Mouse (Mus musculus) kidney, embryonic 16.5 days (tissue): ENCODE results near the gene Fkbp5. TPM values are rescaled to one million over a fixed set of nuclear protein-coding genes. Genes with fewer than 3 reads are reported as not detected.
"Not testable (repeated sequence)": the region's sequence is repeated elsewhere in the genome, so short reads cannot be mapped to it uniquely, and the experiment has no call there.

Experiments
- ATAC-seq: fragments of 200-750 bp; cut with Nextera tagmentation; 2 replicates; pipeline ENCODE4 v1.8.0; 2017; ENCODE audit warnings: moderate TSS enrichment; ENCODE audit not compliant: low FRiP score, low TSS enrichment
- H3K27ac ChIP-seq: fragments of 300-500 bp; sonication (generic); 2 replicates; pipeline ENCODE4 v1.5.1; 2014; ENCODE audit warnings: low read length
- H3K27me3 ChIP-seq: fragments of 300-500 bp; sonication (generic); 2 replicates; pipeline ENCODE4 v1.6.1; 2014; ENCODE audit warnings: low read length, control low read depth, mixed read lengths; ENCODE audit not compliant: insufficient read depth
- H3K36me3 ChIP-seq: fragments of 300-500 bp; sonication (generic); 2 replicates; pipeline ENCODE4 v1.6.1; 2014; ENCODE audit warnings: low read length, control low read depth, mixed read lengths; ENCODE audit not compliant: insufficient read depth
- H3K4me1 ChIP-seq: fragments of 300-500 bp; sonication (generic); 2 replicates; pipeline ENCODE4 v1.6.1; 2014; ENCODE audit warnings: low read length, control low read depth, mixed read lengths; ENCODE audit not compliant: insufficient read depth
- H3K4me2 ChIP-seq: fragments of 300-500 bp; sonication (generic); replicated peaks from 2 replicates; pipeline ENCODE4 v1.6.1; 2014; ENCODE audit warnings: low read depth, low read length
- H3K4me3 ChIP-seq: fragments of 300-500 bp; sonication (generic); 2 replicates; pipeline ENCODE4 v1.5.1; 2014; ENCODE audit warnings: mild to moderate bottlenecking, low read length
- H3K9ac ChIP-seq: fragments of 300-500 bp; sonication (generic); replicated peaks from 2 replicates; pipeline ENCODE4 v1.6.1; 2014; ENCODE audit warnings: low read length
- H3K9me3 ChIP-seq: fragments of 300-500 bp; sonication (generic); 2 replicates; pipeline ENCODE4 v1.6.1; 2016; ENCODE audit warnings: low read length, control low read depth
- WGBS: fragments of 180-500 bp; shearing (Covaris S2); extraction: QIAGEN DNeasy Blood & Tissue Kit; methylation state at CpG from one replicate; pipeline ENCODE4 v1.1.7; 2014; 5-methylcytosine and 5-hydroxymethylcytosine counted together
- polyA plus RNA-seq: library from polyadenylated mRNA; unstranded; fragments of >200 nt; fragmentation: Nextera tagmentation; extraction: Ambion mirVana; gene quantifications from 2 replicates; pipeline ENCODE4 v1.2.1, GENCODE M21; 2015

The Fkbp5 gene
- polyA plus RNA-seq, 1 experiment from 2014 or later = 35.5 TPM

DNA sequence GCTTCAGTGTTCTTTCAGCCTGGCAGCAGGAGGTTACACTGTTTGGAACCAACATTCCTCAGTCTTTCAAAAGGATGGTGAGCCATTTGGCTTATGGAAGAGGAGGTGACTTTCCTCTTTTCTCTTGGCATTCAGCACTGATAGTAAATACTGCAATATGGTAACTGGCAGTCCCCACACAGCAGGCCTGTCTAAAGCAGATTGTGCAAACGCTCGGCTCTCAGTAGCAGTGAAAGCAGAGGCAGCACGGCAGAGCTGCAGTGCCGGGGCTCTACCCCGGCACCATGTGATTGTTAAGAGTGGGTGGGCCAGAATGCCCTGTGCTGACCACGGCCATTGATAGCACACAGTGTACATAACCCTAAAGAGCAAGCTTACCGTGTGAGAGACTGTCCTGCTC is 110.9 kb downstream of the Fkbp5 start:
- H3K9ac ChIP-seq = no peak overlapping the region
- no peak overlapping the region for H3K27ac ChIP-seq
- no peak overlapping the region for H3K4me3 ChIP-seq
- no peak for ATAC-seq
- 93% methylated on average over 7 of the region's 7 CpGs for WGBS
- H3K4me1 ChIP-seq = no peaks in the 10 kb centered on the region
- H3K4me2 ChIP-seq = no peak overlapping the region
- no peaks in the 10 kb centered on the region for H3K27me3 ChIP-seq
- no peaks in the 10 kb centered on the region for H3K9me3 ChIP-seq
- peaks cover 19% of the 10 kb centered on the region for H3K36me3 ChIP-seq

GRCm38 (mm10) chr17:28404745-28405144 is 112.6 kb downstream of the Fkbp5 start:
- not testable (repeated sequence) for H3K4me2 ChIP-seq, H3K4me1 ChIP-seq, H3K27me3 ChIP-seq, H3K4me3 ChIP-seq, H3K9me3 ChIP-seq, ATAC-seq, H3K9ac ChIP-seq, H3K27ac ChIP-seq
- WGBS = 97% methylated on average over 2 of the region's 2 CpGs
- peaks cover 19% of the 10 kb centered on the region for H3K36me3 ChIP-seq

- no peak overlapping the region for H3K4me3 ChIP-seq
- H3K4me1 ChIP-seq = no peaks in the 10 kb centered on the region
- ATAC-seq = no peak
- 96% methylated on average over 11 of the region's 11 CpGs for WGBS
- no peaks in the 10 kb centered on the region for H3K27me3 ChIP-seq
- no peak overlapping the region for H3K27ac ChIP-seq
- H3K36me3 ChIP-seq = peaks cover 20% of the 10 kb centered on the region
- H3K4me2 ChIP-seq = no peak overlapping the region
- no peak overlapping the region for H3K9ac ChIP-seq
- H3K9me3 ChIP-seq = no peaks in the 10 kb centered on the region
Observed at GRCm38 (mm10) chr17:28404301-28404700, 113.0 kb downstream of the Fkbp5 start.

DNA sequence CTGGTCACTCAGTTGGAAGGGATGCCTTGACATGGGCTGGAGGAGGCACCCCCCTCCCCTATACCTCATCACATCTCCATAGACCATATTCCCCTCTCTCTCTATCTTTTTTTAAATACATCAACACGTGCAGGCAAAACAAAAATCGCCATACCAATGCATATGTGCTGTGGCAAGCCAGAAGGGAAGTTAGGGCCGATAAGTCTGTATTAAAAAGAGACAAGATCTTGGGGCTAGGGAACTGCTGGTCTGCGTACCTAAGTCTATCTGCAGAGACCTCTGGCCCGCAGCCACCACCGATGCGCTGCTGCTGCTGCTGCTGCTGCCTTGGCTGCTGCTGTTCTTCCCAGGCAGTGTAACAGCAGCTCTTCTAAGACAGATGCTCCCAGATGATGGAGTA is 122.3 kb downstream of the Fkbp5 start:
- WGBS = 80% methylated on average over 7 of the region's 7 CpGs
- no peak overlapping the region for H3K4me3 ChIP-seq
- no peaks in the 10 kb centered on the region for H3K27me3 ChIP-seq
- H3K9me3 ChIP-seq = no peaks in the 10 kb centered on the region
- no peak overlapping the region for H3K9ac ChIP-seq
- no peak for ATAC-seq
- H3K4me2 ChIP-seq = no peak overlapping the region
- no peak overlapping the region for H3K27ac ChIP-seq
- H3K4me1 ChIP-seq = peaks cover 15% of the 10 kb centered on the region
- peaks cover 13% of the 10 kb centered on the region; the same call in 1 of the 2 replicates for H3K36me3 ChIP-seq

GRCm38 (mm10) chr17:28394051-28394765 is 123.1 kb downstream of the Fkbp5 start:
- WGBS = 56% methylated on average over 15 of the region's 15 CpGs
- Histone ChIP-seq H3K4me1 (peaks cover 15% of the 10 kb centered on the region), H3K9me3 (no peaks in the 10 kb centered on the region), H3K4me2 (no peak overlapping the region), H3K4me3 (no peak overlapping the region), H3K36me3 (peaks cover 11% of the 10 kb centered on the region; the same call in 1 of the 2 replicates), H3K27ac (no peak overlapping the region), H3K27me3 (no peaks in the 10 kb centered on the region), H3K9ac (no peak overlapping the region)
- no peak for ATAC-seq

- no peak overlapping the region for H3K27ac ChIP-seq
- peak; percentile 39; the same call in 1 of the 2 replicates for ATAC-seq
- 0 out of 2 replicates have a peak, but pooled peaks cover 4% of the 10 kb centered on the region for H3K27me3 ChIP-seq
- peaks cover 18% of the 10 kb centered on the region for H3K4me1 ChIP-seq
- H3K4me3 ChIP-seq = peak overlapping the region; percentile 16; the same call in 1 of the 2 replicates
- H3K9me3 ChIP-seq = no peaks in the 10 kb centered on the region
- peak overlapping the region; percentile 48 for H3K4me2 ChIP-seq
- H3K9ac ChIP-seq = peak overlapping the region; percentile 44; the same call in 1 of the 2 replicates
- whole genome bisulfite sequencing = 9% methylated on average over 20 of the region's 25 CpGs
- H3K36me3 ChIP-seq = no peaks in the 10 kb centered on the region
Observed at GRCm38 (mm10) chr17:28391568-28392432, 125.5 kb downstream of the Fkbp5 start.

GRCm38 (mm10) chr17:28388534-28388933 is 128.8 kb downstream of the Fkbp5 start:
- Histone ChIP-seq H3K4me1 (peaks cover 19% of the 10 kb centered on the region), H3K4me2 (no peak overlapping the region), H3K36me3 (no peaks in the 10 kb centered on the region), H3K27me3 (peaks cover 9% of the 10 kb centered on the region; the same call in 1 of the 2 replicates), H3K9ac (no peak overlapping the region), H3K27ac (no peak overlapping the region), H3K9me3 (no peaks in the 10 kb centered on the region), H3K4me3 (no peak overlapping the region)
- no peak for ATAC-seq
- WGBS = 84% methylated on average over 3 of the region's 3 CpGs

- peak overlapping the region; percentile 39 for H3K4me2 ChIP-seq
- peaks cover 7% of the 10 kb centered on the region; the same call in 1 of the 2 replicates for H3K4me1 ChIP-seq
- peak overlapping the region; percentile 41; the same call in 1 of the 2 replicates for H3K9ac ChIP-seq
- peak; percentile 46; the same call in 1 of the 2 replicates for ATAC-seq
- 0 out of 2 replicates have a peak overlapping the region, but pooled peaks have one; percentile 9 for H3K4me3 ChIP-seq
- peaks cover 9% of the 10 kb centered on the region; the same call in 1 of the 2 replicates for H3K27me3 ChIP-seq
- WGBS = 4% methylated on average over 23 of the region's 23 CpGs
- no peak overlapping the region for H3K27ac ChIP-seq
- H3K36me3 ChIP-seq = no peaks in the 10 kb centered on the region
- H3K9me3 ChIP-seq = no peaks in the 10 kb centered on the region
Observed at GRCm38 (mm10) chr17:28386150-28386905, 131.0 kb downstream of the Fkbp5 start.

- Histone ChIP-seq H3K9me3 (no peaks in the 10 kb centered on the region), H3K4me3 (no peak overlapping the region), H3K27me3 (peaks cover 9% of the 10 kb centered on the region; the same call in 1 of the 2 replicates), H3K36me3 (no peaks in the 10 kb centered on the region), H3K4me2 (no peak overlapping the region), H3K9ac (no peak overlapping the region), H3K4me1 (peaks cover 7% of the 10 kb centered on the region; the same call in 1 of the 2 replicates), H3K27ac (no peak overlapping the region)
- no peak for ATAC-seq
- WGBS = 71% methylated on average over 4 of the region's 4 CpGs
Observed at GRCm38 (mm10) chr17:28384298-28384697, 133.0 kb downstream of the Fkbp5 start.
